26 mouse cellular contexts compared by ENCODE assay signal in the genomic region with DNA sequence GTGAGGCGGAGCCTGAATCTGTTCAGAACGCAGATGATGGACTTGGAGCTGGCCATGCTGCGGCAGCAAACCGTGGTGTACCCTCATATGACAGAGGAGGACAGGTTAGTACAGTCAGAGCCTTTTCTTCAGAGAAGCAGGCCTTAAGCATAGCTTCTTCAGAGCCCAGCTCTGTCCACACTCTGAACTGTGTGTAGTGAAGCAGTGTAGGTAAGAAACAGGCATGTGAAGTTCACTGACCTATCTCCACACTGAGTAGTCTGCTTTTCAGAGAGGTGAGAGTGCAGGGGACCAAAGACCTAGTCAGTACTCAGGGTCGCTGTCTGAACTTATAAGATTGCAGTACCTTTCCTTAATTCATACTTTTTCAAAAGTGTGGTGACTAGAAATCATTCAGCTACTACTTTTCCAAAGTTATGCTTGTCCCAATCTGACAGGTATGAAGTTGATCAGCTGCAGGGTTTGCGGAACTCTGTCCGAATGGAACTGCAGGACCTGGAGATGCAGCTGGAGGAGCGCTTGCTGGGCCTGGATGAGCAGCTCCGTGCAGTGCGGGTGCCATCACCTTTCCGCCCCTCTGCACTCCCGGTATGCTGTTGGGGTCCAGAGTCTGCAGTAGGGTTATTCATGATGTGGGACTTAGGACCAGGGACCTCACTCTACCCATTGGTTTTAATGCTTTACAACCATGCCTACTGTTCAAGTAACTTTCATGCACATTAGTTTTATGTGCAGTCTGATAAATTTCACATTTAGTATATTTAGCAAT. TPM values are rescaled to one million over a fixed set of nuclear protein-coding genes. Genes with fewer than 3 reads are reported as not detected.
DNase-seq lines count a peak whose midpoint lies in the region; ATAC-seq lines count a peak whose summit lies in the region.
"Had no signal": no experiment of that assay in that cellular context is flagged by ENCODE, and none has a peak within 500 bp of the region (broad histone marks: within the 10 kb centered on the region; RNA-seq: fewer than 3 reads in every experiment).

No protein-coding gene starts in this region.

- DNase-seq in kidney, adult 11 months: peak; percentile 88
- DNase-seq in kidney, adult 18-20 months: no peak
- peak; percentile 90 for DNase-seq in kidney, adult 9 months
- peak; percentile 70 for DNase-seq in kidney, postnatal 10 days
- DNase-seq in spleen, adult 18-20 months: no peak
- no peak for DNase-seq in c-Kit-positive CD71-positive TER-119-positive erythroid progenitor cells, embryonic 14.5 days (ENCODE audit: low spot score)
- DNase-seq: adrenal gland, postnatal 14 days; cerebellum, adult 18-20 months; cerebellum, postnatal 10 days; gastrocnemius, postnatal 25 days; heart, postnatal 36 days; layer of hippocampus, postnatal 36 days; liver; lung, adult 2 months; lung, postnatal 10 days; midbrain, embryonic 14.5 days; right cerebral cortex, adult 18-20 months; thymus, adult 18-20 months; thymus, postnatal 36 days had no signal

- ATAC-seq in erythroblast, adult 5-6 weeks (replicated peaks; ENCODE audit: low FRiP score, poor library complexity, severe bottlenecking): no peak
- ATAC-seq: forebrain, embryonic 15.5 days; intestine, embryonic 16.5 days; Patski had no signal

RNA-seq across cellular contexts. Expression of gene Itprid2, which starts 25.4 kb away (rescaled TPM):
- total RNA-seq in erythroblast, adult 5-6 weeks (2015; ENCODE audit: low replicate concordance): 3.8 and 7.5 TPM in 2 replicates
- 2.1 and 3.2 TPM in 2 replicates for total RNA-seq in erythroblast, adult 5-6 weeks (2017; ENCODE audit: low replicate concordance)

RNA-seq across cellular contexts. Expression of gene Ppp1r1c, which starts 47.0 kb away (rescaled TPM):
- not detected in 2 replicates for total RNA-seq in erythroblast, adult 5-6 weeks (2015; ENCODE audit: low replicate concordance)
- total RNA-seq in erythroblast, adult 5-6 weeks (2017; ENCODE audit: low replicate concordance): not detected in 2 replicates
- total RNA-seq: adrenal gland, postnatal 14 days; common myeloid progenitor, adult 5-6 weeks; heart, postnatal 36 days; layer of hippocampus, postnatal 36 days; megakaryocyte-erythroid progenitor cell, adult 5-6 weeks; MEL had no signal

Comparison
In these comparisons a context has a peak if more than half of its experiments do, and no peak if none do; other contexts are left out.
1. DNase-seq: peak in kidney, adult 11 months (single experiment), kidney, adult 9 months (single experiment) and kidney, postnatal 10 days (single experiment); none in kidney, adult 18-20 months (single experiment), spleen, adult 18-20 months (0 of 2) and c-Kit-positive CD71-positive TER-119-positive erythroid progenitor cells, embryonic 14.5 days (single experiment).